Mouse (Mus musculus): Measurements from ENCODE around the gene Fam168a. TPM values are rescaled to one million over a fixed set of nuclear protein-coding genes. Genes with fewer than 3 reads are reported as not detected.

Gene Fam168a
- polyA plus RNA-seq, 1 experiment from 2014 or later = 52.6 TPM

DNA sequence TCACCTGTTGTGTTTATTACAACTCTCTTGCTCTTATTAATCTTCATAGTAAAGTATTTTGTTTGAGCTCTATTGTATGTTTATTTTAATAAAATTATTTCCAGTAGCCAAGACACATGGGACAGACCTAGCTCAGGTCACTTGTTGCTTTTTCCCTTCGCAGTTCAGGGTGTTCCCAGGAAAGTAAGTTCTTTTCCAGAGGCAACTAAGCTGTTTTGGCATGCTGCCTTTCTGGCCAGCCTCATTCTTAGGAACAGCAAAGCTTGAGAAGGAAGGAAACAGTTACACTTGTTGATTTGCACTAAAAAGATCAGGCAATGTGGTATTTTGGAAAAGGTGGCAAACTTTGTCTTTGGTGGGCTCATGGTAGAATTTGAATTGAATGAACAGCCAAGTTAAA lies 81.9 kb downstream of the Fam168a start:
- Histone ChIP-seq H3K27me3 (no peaks in the 10 kb centered on the region), H3K4me3 (no peak overlapping the region), H3K9me3 (no peaks in the 10 kb centered on the region), H3K9ac (replicated peaks) (no peak overlapping the region), H3K4me1 (peaks cover 2% of the 10 kb centered on the region; the same call in 1 of the 2 replicates), H3K4me2 (replicated peaks) (no peak overlapping the region), H3K27ac (replicated peaks) (no peak overlapping the region), H3K36me3 (no peaks in the 10 kb centered on the region)
- no peak for ATAC-seq (ENCODE audit: low FRiP score, low read depth)
- WGBS = 91% methylated on average over 1 of the region's 1 CpGs

DNA sequence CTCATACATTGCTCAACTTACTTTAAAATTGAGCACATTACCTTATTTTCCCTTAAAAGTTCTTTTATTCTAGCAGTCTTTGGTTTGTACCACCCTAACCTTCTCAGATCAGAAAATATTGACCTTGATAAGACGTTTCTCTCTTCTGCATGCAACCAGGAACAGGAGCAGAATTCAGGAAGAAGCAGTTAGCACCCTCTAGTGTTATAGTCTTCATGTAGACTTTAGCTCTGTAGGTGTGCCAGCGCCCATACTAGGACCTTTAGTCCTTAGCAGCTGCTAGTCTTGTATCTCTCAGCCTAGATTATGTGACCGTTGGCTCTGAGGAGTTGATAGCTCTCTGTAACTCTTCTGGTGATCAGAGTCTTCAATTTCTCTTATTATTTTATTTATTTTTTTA lies 92.4 kb downstream of the Fam168a start:
- H3K9me3 ChIP-seq = no peaks in the 10 kb centered on the region
- no peak for ATAC-seq (ENCODE audit: low FRiP score, low read depth)
- H3K9ac ChIP-seq (replicated peaks) = no peak overlapping the region

DNA sequence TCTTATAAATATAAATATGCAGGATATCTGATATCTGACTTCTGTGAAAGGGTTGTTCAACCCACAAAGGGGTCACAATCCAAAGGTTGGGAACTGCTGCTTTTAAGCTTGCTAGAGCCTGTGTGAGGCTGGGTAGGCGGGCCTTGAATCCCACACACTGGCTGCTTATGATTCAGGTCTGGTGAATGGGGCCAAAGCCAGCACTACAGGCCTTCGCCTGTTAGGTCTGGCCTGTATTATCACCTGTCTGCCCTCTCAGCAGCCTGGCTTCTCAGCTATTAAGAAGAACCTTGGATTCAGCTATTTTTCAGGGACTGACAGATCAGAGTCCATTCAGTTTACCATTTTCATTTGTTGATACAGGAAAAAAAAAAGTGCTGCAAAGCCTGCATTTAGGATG lies 99.0 kb downstream of the Fam168a start:
- H3K27ac ChIP-seq (replicated peaks) = no peak overlapping the region
- no peaks in the 10 kb centered on the region for H3K36me3 ChIP-seq

More for the DNA sequence above, 92.4 kb downstream of the Fam168a start:
- 77% methylated on average over 3 of the region's 3 CpGs for WGBS
- no peaks in the 10 kb centered on the region for H3K36me3 ChIP-seq
- H3K27me3 ChIP-seq = no peaks in the 10 kb centered on the region
- no peak overlapping the region for H3K27ac ChIP-seq (replicated peaks)
- no peak overlapping the region for H3K4me2 ChIP-seq (replicated peaks)
- H3K4me1 ChIP-seq = no peaks in the 10 kb centered on the region
- no peak overlapping the region for H3K4me3 ChIP-seq

DNA sequence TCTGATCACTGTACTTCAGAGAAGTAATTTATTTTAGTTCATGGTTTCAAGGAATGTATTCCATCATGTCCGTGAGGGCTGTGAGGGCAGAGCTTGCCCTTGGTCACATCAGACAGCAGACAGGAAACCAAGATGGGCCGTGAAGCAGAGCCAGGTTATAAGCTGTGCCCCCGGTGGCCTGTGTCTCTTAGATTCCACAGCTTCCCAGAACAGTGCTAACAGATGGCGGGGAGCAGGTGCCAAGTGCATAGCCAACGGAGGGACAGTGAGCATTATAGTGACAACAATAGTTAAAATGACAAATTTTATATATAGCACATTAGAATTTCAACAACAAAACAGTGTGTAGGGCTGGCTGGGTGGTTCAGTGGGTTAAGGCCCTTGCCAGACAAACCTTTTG lies 105.5 kb downstream of the Fam168a start:
- H3K27ac ChIP-seq (replicated peaks) = no peak overlapping the region
- no peaks in the 10 kb centered on the region for H3K27me3 ChIP-seq
- no peak overlapping the region for H3K9ac ChIP-seq (replicated peaks)
- H3K9me3 ChIP-seq = no peaks in the 10 kb centered on the region
- H3K4me2 ChIP-seq (replicated peaks) = no peak overlapping the region
- H3K36me3 ChIP-seq = no peaks in the 10 kb centered on the region; the same call in 1 of the 2 replicates
- 84% methylated on average over 5 of the region's 5 CpGs for WGBS
- peaks cover 7% of the 10 kb centered on the region for H3K4me1 ChIP-seq
- no peak for ATAC-seq (ENCODE audit: low FRiP score, low read depth)
- no peak overlapping the region for H3K4me3 ChIP-seq

More for the DNA sequence above, 99.0 kb downstream of the Fam168a start:
- Histone ChIP-seq H3K4me2 (replicated peaks) (no peak overlapping the region), H3K27me3 (no peaks in the 10 kb centered on the region), H3K4me1 (no peaks in the 10 kb centered on the region), H3K9ac (replicated peaks) (no peak overlapping the region), H3K4me3 (no peak overlapping the region), H3K9me3 (no peaks in the 10 kb centered on the region)
- WGBS = 80% methylated on average over 2 of the region's 2 CpGs
- no peak for ATAC-seq (ENCODE audit: low FRiP score, low read depth)

DNA sequence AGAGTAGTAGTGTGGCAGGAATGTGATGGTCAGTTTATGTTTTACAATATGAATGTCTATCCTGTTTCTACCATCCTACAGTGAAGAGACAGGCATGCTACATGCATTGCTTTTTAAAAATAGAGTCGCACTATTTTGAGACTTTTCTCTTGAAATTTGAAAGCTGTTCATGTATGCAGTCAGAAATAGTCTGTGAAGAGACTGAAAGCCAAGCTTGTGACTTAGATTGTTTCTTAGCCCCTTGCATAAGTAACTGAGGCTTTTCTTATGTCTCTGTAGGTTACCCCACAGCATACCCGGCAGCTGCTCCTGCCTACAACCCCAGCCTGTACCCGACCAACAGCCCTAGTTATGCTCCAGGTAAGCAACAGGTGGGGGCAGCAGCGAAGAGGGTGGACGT lies 106.2 kb downstream of the Fam168a start:
- Histone ChIP-seq H3K4me3 (no peak overlapping the region), H3K36me3 (no peaks in the 10 kb centered on the region; the same call in 1 of the 2 replicates), H3K4me2 (replicated peaks) (no peak overlapping the region), H3K27ac (replicated peaks) (no peak overlapping the region), H3K4me1 (peaks cover 7% of the 10 kb centered on the region), H3K9me3 (no peaks in the 10 kb centered on the region), H3K9ac (replicated peaks) (no peak overlapping the region), H3K27me3 (no peaks in the 10 kb centered on the region)
- 85% methylated on average over 5 of the region's 5 CpGs for WGBS
- ATAC-seq (ENCODE audit: low FRiP score, low read depth) = no peak

DNA sequence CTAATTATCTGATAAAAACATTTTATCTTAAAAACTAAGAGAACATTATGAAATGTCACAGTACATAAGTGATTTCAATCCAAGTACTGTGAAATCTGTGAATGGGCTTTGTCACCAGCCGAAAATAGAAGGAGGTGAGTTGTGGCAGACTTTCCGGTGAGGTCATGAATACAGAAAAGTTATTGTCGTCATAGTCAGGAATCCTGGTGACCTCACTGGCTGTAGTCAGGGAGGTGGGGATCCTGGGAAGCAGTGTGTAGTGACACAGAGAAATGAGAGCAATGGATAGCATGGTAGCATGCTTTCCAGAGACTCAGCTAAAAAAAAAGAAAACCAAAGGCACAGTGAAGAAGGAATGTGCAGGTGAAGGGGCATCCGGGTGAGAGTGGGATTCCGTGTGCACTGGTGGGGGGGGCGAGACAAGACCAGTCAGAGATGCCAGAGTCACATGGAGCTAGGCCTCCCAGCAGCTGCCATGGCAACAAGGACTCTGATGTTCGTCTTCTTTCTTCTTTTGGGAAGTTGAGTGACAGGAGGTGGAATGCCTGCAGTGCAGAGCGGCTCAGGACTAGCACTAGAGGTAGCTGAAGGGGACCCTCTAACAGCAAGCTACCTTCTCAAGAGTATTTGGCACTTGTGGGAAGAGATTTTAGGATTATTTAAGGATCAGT lies 109.6 kb downstream of the Fam168a start:
- H3K4me2 ChIP-seq (replicated peaks) = no peak overlapping the region
- no peaks in the 10 kb centered on the region; the same call in 1 of the 2 replicates for H3K36me3 ChIP-seq
- 41% methylated on average over 8 of the region's 8 CpGs for WGBS
- no peaks in the 10 kb centered on the region for H3K27me3 ChIP-seq
- peak; percentile 54; the same call in 1 of the 2 replicates for ATAC-seq (ENCODE audit: low FRiP score, low read depth)
- no peak overlapping the region for H3K9ac ChIP-seq (replicated peaks)
- no peaks in the 10 kb centered on the region for H3K9me3 ChIP-seq
- H3K4me1 ChIP-seq = peaks cover 7% of the 10 kb centered on the region
- H3K27ac ChIP-seq (replicated peaks) = no peak overlapping the region
- no peak overlapping the region for H3K4me3 ChIP-seq

DNA sequence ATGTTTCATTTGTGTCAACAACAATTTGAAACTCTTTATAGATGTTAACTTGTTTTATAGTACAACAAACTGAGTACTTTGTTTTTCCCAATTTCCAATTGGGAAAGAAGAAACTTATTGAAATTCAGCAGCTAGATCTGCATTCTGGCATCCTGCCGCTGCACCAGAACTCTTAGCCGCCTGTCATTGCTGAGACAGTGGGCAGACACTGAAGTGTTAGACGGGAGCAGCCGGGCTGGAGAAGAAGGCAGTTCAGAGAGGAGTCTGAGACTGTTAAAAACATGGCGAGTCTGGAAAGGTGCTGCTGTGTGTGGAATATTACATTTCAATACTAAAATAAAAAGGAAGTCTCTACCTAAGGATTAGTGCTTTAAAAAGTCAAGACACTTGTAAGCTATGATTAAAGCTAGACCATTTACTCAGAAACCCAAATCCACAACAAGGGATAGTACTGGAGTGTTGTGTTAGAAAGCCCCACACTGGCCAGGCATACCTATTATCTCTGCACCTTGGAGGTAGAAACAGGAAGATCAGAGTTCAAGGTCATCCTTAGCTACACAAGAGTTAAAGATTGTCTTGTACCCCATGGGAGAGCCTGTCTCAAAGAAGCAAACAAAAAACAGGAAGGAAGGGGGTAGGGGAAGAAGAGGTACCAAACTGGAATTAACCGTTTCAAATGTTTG lies 110.5 kb downstream of the Fam168a start:
- 74% methylated on average over 6 of the region's 6 CpGs for WGBS

DNA sequence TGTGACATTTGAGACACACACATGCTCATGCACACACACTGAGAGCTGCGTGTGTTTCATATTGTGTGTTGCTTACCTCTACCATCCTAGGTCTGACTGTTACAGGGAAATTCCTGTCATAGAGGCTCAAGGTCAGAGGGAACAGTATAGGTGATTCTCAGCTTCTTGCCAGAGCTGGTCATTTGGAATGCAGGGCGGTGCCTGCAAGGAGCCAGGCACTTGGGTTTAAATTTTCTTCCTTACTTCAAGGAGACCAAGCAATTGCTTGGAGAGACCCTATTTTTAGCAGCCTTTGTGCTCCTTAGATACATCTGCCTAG lies 111.0 kb downstream of the Fam168a start:
- no peaks in the 10 kb centered on the region; the same call in 1 of the 2 replicates for H3K36me3 ChIP-seq
- no peak overlapping the region for H3K4me2 ChIP-seq (replicated peaks)
- H3K9me3 ChIP-seq = no peaks in the 10 kb centered on the region
- H3K9ac ChIP-seq (replicated peaks) = no peak overlapping the region
- WGBS = 93% methylated on average over 2 of the region's 2 CpGs
- no peak overlapping the region for H3K4me3 ChIP-seq
- H3K27me3 ChIP-seq = no peaks in the 10 kb centered on the region
- H3K27ac ChIP-seq (replicated peaks) = no peak overlapping the region
- no peak for ATAC-seq (ENCODE audit: low FRiP score, low read depth)
- H3K4me1 ChIP-seq = peaks cover 7% of the 10 kb centered on the region

More for the DNA sequence above, 110.5 kb downstream of the Fam168a start:
- Histone ChIP-seq H3K9ac (replicated peaks) (no peak overlapping the region), H3K27ac (replicated peaks) (no peak overlapping the region), H3K4me1 (peaks cover 7% of the 10 kb centered on the region), H3K4me2 (replicated peaks) (no peak overlapping the region), H3K9me3 (no peaks in the 10 kb centered on the region), H3K27me3 (no peaks in the 10 kb centered on the region), H3K36me3 (no peaks in the 10 kb centered on the region; the same call in 1 of the 2 replicates), H3K4me3 (no peak overlapping the region)
- no peak for ATAC-seq (ENCODE audit: low FRiP score, low read depth)

DNA sequence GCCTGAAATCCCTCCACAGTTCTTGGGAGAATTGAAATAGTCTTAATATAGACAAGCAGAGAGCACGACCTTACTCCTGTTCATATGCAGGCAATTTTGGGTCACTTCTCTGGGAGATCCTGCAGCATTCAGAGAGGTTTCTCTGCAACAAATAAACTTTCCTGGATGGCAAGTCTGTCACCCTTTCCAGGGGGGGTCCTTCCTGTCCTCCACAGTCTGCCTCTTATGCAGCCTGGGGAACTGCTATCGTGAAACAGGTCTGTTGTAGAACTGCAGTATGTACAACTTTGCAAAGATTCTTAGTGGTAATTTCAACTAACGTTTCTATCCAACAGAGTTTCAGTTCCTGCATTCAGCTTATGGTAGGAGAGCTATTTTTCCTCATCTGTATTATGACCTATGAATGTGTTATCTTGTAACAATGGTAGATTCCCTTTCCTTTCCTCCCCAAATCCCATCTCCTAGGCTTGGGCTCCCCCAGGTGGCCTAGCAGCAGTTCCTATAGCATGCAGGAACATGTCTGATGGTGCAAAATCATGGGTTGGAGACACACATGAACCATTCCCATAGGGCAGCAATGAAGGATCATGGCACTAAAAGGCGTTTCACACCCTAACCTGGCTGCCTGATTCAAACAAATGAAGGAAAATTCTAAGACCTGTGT lies 112.1 kb downstream of the Fam168a start:
- no peak for ATAC-seq (ENCODE audit: low FRiP score, low read depth)
- Histone ChIP-seq H3K36me3 (no peaks in the 10 kb centered on the region), H3K4me1 (peaks cover 7% of the 10 kb centered on the region), H3K4me3 (no peak overlapping the region), H3K4me2 (replicated peaks) (no peak overlapping the region), H3K9ac (replicated peaks) (no peak overlapping the region), H3K9me3 (no peaks in the 10 kb centered on the region), H3K27me3 (no peaks in the 10 kb centered on the region), H3K27ac (replicated peaks) (no peak overlapping the region)
- WGBS = 92% methylated on average over 4 of the region's 4 CpGs

DNA sequence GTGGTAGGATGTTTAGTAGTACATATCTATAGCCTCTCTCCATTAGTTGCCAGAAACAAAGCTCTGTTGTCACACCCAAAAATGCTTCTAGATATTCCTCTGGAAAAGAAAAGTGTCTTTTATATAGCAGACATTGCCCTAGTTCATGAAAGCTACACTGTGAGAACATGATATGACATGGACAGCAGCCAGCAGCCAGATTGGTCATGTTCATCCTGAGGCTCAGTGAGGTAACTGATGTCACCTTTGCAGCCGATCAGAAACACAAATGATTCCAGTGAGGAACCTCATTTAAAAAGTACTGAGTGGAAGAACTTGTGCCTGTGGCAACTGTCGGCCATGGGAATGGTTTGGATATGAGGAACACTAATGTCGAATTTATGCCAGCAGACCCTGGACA lies 118.2 kb downstream of the Fam168a start:
- Histone ChIP-seq H3K27me3 (no peaks in the 10 kb centered on the region), H3K4me2 (replicated peaks) (no peak overlapping the region), H3K9ac (replicated peaks) (no peak overlapping the region), H3K4me3 (no peak overlapping the region), H3K9me3 (no peaks in the 10 kb centered on the region), H3K36me3 (peaks cover 15% of the 10 kb centered on the region; the same call in 1 of the 2 replicates), H3K4me1 (no peaks in the 10 kb centered on the region), H3K27ac (replicated peaks) (no peak overlapping the region)
- WGBS = 94% methylated on average over 3 of the region's 3 CpGs
- no peak for ATAC-seq (ENCODE audit: low FRiP score, low read depth)

DNA sequence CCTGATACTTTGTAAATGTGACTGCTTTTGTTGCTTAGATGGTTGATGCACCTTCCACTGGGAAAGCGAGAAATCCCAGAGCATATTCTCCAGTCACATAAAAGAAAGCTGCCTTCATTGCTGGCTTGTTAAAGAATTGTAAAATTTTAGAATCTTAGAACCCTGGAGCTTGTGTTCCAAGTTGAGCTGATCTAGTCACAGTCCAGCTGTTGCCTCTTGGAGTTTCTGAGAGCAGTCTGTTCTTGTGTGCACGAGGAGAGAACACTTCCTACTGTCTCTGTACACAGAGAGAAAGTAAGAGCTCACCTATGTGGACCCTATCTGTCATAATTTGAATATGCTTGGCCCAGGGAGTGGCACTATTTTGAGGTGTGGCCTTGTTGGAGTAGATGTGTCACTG lies 122.1 kb downstream of the Fam168a start:
- no peak overlapping the region for H3K4me3 ChIP-seq
- no peak overlapping the region for H3K4me2 ChIP-seq (replicated peaks)
- no peaks in the 10 kb centered on the region for H3K4me1 ChIP-seq
- H3K9me3 ChIP-seq = no peaks in the 10 kb centered on the region
- H3K27ac ChIP-seq (replicated peaks) = no peak overlapping the region
- 87% methylated on average over 2 of the region's 2 CpGs for WGBS
- H3K27me3 ChIP-seq = no peaks in the 10 kb centered on the region
- peaks cover 27% of the 10 kb centered on the region for H3K36me3 ChIP-seq
- no peak overlapping the region for H3K9ac ChIP-seq (replicated peaks)
- ATAC-seq (ENCODE audit: low FRiP score, low read depth) = no peak

DNA sequence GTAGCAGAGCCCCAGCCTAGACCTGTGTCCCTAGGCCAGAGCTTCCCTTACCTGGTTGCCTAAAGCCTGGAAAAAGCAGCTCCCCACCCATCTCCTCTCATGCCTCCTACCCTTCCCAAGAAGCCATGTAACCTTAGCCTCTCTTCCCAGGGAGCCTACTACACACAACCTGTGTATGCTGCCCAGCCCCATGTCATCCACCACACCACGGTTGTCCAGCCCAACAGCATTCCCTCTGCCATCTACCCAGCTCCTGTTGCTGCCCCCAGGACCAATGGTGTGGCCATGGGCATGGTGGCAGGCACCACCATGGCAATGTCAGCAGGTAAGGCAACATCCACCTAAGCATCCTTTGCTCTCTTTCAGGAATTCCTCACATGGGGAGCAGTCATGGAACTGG lies 127.4 kb downstream of the Fam168a start:
- ATAC-seq (ENCODE audit: low FRiP score, low read depth) = no peak
- 92% methylated on average over 1 of the region's 1 CpGs for WGBS
- Histone ChIP-seq H3K9me3 (no peaks in the 10 kb centered on the region), H3K4me1 (no peaks in the 10 kb centered on the region), H3K9ac (replicated peaks) (no peak overlapping the region), H3K27ac (replicated peaks) (no peak overlapping the region), H3K4me2 (replicated peaks) (no peak overlapping the region), H3K4me3 (no peak overlapping the region), H3K36me3 (peaks cover 51% of the 10 kb centered on the region), H3K27me3 (no peaks in the 10 kb centered on the region)

Data from midbrain, embryonic 12.5 days (tissue).